Mouse (Mus musculus): ENCODE data around the gene Orai2. TPM values are rescaled to one million over a fixed set of nuclear protein-coding genes. Genes with fewer than 3 reads are reported as not detected.
A peak's percentile ranks its signal among the peaks of the same experiment; 100 is the strongest.

The Orai2 gene
- polyA plus RNA-seq, 1 experiment, result 0.10 TPM

DNA sequence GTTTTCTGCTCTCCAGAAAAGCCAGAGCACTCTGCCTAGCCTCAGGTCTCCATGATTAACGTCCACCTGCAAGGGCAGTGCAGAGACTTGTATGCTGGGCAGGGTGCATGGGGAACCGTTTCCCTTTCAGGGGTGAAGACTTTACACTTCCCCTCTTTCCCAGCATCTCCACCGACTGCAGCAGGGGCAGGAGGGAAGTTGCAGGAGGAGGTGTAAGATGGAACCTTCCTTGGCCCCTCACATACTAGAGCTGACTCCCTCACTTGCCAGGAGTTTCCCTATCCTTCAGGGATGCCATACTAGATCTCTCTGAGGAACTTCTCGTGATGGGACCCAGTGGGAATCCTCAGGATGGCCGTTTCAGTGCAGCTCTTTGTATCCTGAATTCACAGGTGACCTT, 40.0 kb upstream of the Orai2 start:
- TF ChIP-seq GATA1 (IDR thresholded peaks at IDR 0.05; ENCODE audit: low read length) (no peak), TAL1 (IDR thresholded peaks at IDR 0.05; ENCODE audit: low read length) (no peak)
- peaks cover 5% of the 10 kb centered on the region; the same call in 1 of the 2 replicates for H3K9me3 ChIP-seq (ENCODE audit: control insufficient read depth, low read length)
- no peaks in the 10 kb centered on the region for H3K4me1 ChIP-seq (ENCODE audit: control insufficient read depth)
- no peaks in the 10 kb centered on the region for H3K27me3 ChIP-seq (ENCODE audit: control insufficient read depth)
- H3K4me3 ChIP-seq (replicated peaks), result no peak overlapping the region
- no peaks in the 10 kb centered on the region for H3K36me3 ChIP-seq (ENCODE audit: control insufficient read depth)

DNA sequence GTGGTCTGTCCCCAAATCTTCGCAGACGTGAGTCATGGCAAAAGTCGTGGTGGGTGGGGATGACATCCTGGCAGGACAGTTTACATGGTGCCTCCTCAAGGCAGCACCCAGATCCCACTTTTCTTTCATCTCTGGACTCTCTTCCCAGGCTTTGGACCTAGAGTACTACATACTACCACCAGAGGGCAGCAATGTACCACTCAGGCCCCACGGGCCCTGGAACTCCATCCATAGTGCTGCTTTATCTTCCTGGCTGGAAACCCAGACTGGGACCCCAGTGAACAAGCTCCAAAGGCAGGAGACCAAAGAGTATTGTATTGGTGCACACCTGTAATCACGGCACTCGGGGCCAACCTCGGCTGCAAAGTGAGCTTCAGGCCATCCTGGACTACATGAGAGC, 31.3 kb upstream of the Orai2 start:
- TF ChIP-seq TAL1 (IDR thresholded peaks at IDR 0.05; ENCODE audit: low read length) (no peak), GATA1 (IDR thresholded peaks at IDR 0.05; ENCODE audit: low read length) (no peak)
- peaks cover 5% of the 10 kb centered on the region for H3K36me3 ChIP-seq (ENCODE audit: control insufficient read depth)
- no peaks in the 10 kb centered on the region for H3K27me3 ChIP-seq (ENCODE audit: control insufficient read depth)
- H3K4me1 ChIP-seq (ENCODE audit: control insufficient read depth), result peaks cover 20% of the 10 kb centered on the region
- H3K4me3 ChIP-seq (replicated peaks), result no peak overlapping the region
- H3K9me3 ChIP-seq (ENCODE audit: control insufficient read depth, low read length), result no peaks in the 10 kb centered on the region

DNA sequence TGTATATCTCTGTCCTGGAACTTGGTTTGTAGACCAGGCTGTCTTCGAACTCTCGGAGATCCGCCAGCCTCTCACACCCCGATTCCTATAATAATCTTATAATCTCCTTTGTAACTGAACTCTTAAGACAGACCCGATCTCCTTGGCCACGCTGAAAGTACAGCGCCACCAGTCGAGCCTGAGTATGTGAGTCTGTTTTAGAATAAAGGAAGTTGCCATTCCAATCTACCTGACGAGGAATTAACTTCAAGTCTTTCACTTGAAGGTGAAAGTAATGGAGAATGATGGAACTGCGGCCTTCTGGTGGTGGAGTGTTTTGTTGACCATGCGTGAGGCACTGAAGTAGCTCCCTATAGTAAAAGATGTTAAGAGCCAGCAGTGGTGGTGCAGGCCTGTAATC, 29.0 kb upstream of the Orai2 start:
- Histone ChIP-seq H3K4me1 (ENCODE audit: control insufficient read depth) (peaks cover 20% of the 10 kb centered on the region), H3K9me3 (ENCODE audit: control insufficient read depth, low read length) (no peaks in the 10 kb centered on the region), H3K4me3 (replicated peaks) (peak overlapping the region; percentile 90), H3K36me3 (ENCODE audit: control insufficient read depth) (peaks cover 28% of the 10 kb centered on the region), H3K27me3 (ENCODE audit: control insufficient read depth) (no peaks in the 10 kb centered on the region)
- TF ChIP-seq TAL1 (IDR thresholded peaks at IDR 0.05; ENCODE audit: low read length), result no peak
- TF ChIP-seq GATA1 (IDR thresholded peaks at IDR 0.05; ENCODE audit: low read length), result no peak

DNA sequence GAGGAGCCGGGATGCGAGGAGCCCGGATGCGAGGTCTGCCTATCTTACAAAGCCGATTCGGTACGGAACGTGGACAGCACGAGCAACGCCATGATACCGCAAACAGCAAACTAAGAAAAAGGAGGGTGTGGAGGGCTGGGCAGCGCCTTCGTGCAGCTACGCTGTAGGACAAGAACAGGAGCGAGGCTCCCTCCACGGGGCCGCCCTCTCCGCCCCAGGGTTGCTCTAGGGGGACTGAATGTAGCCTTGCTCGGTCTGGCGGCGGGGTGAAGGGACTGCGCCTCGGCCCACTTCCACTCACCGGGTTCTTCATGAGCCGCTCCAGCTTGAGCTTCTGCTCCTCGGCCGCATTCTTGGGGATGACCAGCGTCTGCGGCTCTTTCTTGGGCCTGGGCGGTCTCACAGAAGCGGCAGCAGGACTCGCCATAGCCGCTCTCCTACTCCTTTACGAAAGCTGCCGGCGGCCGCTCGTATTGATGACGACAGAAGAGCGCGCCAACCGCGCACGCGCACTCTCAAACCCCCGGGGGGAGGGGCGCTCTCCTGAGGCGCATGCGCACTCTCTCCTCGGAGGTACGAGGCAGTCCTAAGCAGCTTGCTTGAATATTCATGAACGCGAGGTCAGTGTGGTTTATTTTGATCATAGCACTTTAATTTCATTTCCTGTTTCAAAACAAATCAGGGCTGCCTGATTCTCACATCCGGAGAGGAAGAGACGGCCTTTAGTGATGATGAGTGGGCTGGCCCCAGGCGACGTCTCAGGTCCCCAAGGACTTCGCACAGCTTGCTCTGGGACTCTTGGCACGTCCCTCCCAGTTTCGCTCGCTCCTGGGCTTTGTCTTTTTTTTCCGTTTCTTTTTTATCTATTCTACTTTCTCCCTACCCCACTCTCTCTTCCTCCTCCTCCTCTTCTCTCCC, 28.2 kb upstream of the Orai2 start, which contains the start of gene Prkrip1:
TSS of gene Prkrip1 (minus strand) at position 490 of the 918 bp plus-strand sequence.
- Histone ChIP-seq H3K27me3 (ENCODE audit: control insufficient read depth) (no peaks in the 10 kb centered on the region), H3K4me1 (ENCODE audit: control insufficient read depth) (peaks cover 20% of the 10 kb centered on the region), H3K4me3 (replicated peaks) (peak within 1 kb of the TSS; percentile 90), H3K9me3 (ENCODE audit: control insufficient read depth, low read length) (no peaks in the 10 kb centered on the region), H3K36me3 (ENCODE audit: control insufficient read depth) (peaks cover 36% of the 10 kb centered on the region)
- TF ChIP-seq GATA1 (IDR thresholded peaks at IDR 0.05; ENCODE audit: low read length) (no peak), TAL1 (IDR thresholded peaks at IDR 0.05; ENCODE audit: low read length) (no peak)

DNA sequence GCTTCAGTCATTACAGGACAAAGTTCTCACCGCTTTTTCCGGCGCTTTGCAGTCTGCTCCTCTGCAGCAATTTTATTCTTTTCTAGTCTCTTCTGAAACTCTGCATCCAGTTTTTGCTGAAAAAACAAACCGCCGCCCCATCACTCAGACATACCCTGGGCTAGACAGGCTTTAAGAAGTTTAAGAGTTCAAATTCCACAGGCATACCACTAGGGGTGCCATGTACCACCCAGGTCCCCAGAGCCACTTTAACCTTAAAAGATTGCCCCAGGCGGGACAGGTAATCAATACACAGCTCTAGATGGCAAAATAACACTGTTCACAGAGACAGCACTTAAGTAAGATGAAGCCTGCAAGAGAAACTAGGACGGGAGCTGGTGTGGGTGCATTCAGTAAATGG, 21.4 kb upstream of the Orai2 start:
- Histone ChIP-seq H3K36me3 (ENCODE audit: control insufficient read depth) (peaks cover 95% of the 10 kb centered on the region), H3K27me3 (ENCODE audit: control insufficient read depth) (no peaks in the 10 kb centered on the region), H3K9me3 (ENCODE audit: control insufficient read depth, low read length) (no peaks in the 10 kb centered on the region), H3K4me1 (ENCODE audit: control insufficient read depth) (peaks cover under 1% of the 10 kb centered on the region; the same call in 1 of the 2 replicates), H3K4me3 (replicated peaks) (no peak overlapping the region)
- TF ChIP-seq GATA1 (IDR thresholded peaks at IDR 0.05; ENCODE audit: low read length), result no peak
- TF ChIP-seq TAL1 (IDR thresholded peaks at IDR 0.05; ENCODE audit: low read length), result no peak

DNA sequence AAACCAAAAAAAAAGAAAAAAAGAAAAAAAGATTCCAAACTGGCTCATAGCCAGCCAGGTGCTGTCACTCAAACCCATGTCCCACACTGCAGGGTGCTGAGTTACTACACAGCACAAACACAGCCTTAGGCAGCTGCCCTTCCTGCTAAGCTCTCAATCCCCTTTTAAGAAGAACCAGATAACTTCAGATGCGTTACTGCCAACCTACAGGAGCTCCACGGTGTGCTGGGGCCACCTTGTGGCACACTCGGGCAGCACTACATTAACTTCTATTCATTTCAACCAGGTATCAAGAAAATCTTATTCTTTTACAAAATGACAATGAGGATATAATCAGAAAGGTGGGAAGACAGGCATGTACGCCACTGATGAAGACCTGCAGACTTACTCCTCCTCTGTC, 16.2 kb upstream of the Orai2 start:
- no peak for TF ChIP-seq GATA1 (IDR thresholded peaks at IDR 0.05; ENCODE audit: low read length)
- TF ChIP-seq TAL1 (IDR thresholded peaks at IDR 0.05; ENCODE audit: low read length), result no peak
- no peaks in the 10 kb centered on the region for H3K27me3 ChIP-seq (ENCODE audit: control insufficient read depth)
- H3K4me1 ChIP-seq (ENCODE audit: control insufficient read depth), result peaks cover 2% of the 10 kb centered on the region; the same call in 1 of the 2 replicates
- no peaks in the 10 kb centered on the region for H3K9me3 ChIP-seq (ENCODE audit: control insufficient read depth, low read length)
- peaks cover 90% of the 10 kb centered on the region for H3K36me3 ChIP-seq (ENCODE audit: control insufficient read depth)
- H3K4me3 ChIP-seq (replicated peaks), result no peak overlapping the region

DNA sequence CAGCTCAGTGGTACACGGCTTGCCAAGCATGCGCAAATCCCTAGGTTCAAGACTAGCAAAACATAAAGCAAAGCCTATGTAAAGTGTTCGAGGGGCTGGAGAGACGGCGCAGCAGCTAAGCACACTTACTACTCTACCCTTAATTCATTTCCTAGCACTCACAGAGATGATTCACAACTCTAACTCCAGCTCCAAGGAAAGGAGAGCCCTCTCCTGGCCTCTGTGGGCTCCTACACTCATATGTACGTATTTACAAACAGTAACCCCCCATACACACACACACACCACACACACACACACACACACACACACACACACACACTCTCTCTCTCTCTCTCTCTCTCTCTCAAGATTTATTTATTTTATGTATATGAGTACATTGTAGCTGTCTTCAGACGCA, 13.3 kb upstream of the Orai2 start:
- H3K36me3 ChIP-seq (ENCODE audit: control insufficient read depth), result peaks cover 93% of the 10 kb centered on the region
- no peak overlapping the region for H3K4me3 ChIP-seq (replicated peaks)

DNA sequence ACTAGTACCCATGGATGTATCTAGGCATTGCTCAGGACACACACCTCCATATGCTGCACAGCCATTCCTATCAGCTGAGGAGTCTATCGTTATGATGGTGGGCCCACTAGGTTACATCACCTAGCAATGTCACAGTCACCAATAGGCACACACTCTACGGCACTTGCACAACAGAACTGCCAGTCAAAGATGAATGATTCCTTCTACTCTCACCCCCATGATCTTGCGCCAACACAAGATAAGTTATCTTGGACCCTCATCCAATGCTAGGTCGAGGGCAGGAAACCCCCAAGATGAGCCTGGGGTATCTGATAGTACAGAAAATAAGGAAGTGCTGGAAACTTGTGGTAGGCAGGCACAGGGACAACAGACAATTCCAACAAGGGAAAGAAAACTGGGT, 12.3 kb upstream of the Orai2 start:
- no peak overlapping the region for H3K4me3 ChIP-seq (replicated peaks)
- no peaks in the 10 kb centered on the region for H3K27me3 ChIP-seq (ENCODE audit: control insufficient read depth)
- H3K9me3 ChIP-seq (ENCODE audit: control insufficient read depth, low read length), result no peaks in the 10 kb centered on the region
- TF ChIP-seq GATA1 (IDR thresholded peaks at IDR 0.05; ENCODE audit: low read length) (no peak), TAL1 (IDR thresholded peaks at IDR 0.05; ENCODE audit: low read length) (no peak)
- peaks cover 2% of the 10 kb centered on the region; the same call in 1 of the 2 replicates for H3K4me1 ChIP-seq (ENCODE audit: control insufficient read depth)
- peaks cover 93% of the 10 kb centered on the region for H3K36me3 ChIP-seq (ENCODE audit: control insufficient read depth)

More for the DNA sequence above, 13.3 kb upstream of the Orai2 start:
- H3K9me3 ChIP-seq (ENCODE audit: control insufficient read depth, low read length), result no peaks in the 10 kb centered on the region
- TF ChIP-seq TAL1 (IDR thresholded peaks at IDR 0.05; ENCODE audit: low read length), result no peak
- no peak for TF ChIP-seq GATA1 (IDR thresholded peaks at IDR 0.05; ENCODE audit: low read length)
- no peaks in the 10 kb centered on the region for H3K27me3 ChIP-seq (ENCODE audit: control insufficient read depth)
- peaks cover 2% of the 10 kb centered on the region; the same call in 1 of the 2 replicates for H3K4me1 ChIP-seq (ENCODE audit: control insufficient read depth)

DNA sequence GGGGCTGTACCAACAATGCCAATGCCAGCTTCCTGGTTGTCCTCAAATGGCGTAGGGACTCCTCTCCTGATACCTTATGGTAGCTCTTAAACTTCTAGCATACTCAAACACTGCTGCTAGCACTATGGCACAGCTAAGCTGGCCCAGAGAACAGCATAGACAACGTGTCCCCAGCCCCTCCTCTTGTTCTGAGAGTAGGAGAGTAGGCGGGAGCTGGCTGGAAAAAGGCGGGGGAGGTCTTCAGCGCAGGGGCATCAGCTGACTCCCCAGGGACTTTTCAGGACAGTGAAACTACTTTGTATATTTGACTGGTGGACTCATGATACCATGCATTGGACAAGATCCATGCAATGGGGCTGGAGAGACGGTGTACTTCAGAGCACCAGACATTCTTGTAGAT, 11.5 kb upstream of the Orai2 start:
- Histone ChIP-seq H3K27me3 (ENCODE audit: control insufficient read depth) (no peaks in the 10 kb centered on the region), H3K36me3 (ENCODE audit: control insufficient read depth) (peaks cover 95% of the 10 kb centered on the region), H3K9me3 (ENCODE audit: control insufficient read depth, low read length) (no peaks in the 10 kb centered on the region), H3K4me3 (replicated peaks) (no peak overlapping the region), H3K4me1 (ENCODE audit: control insufficient read depth) (peaks cover 2% of the 10 kb centered on the region; the same call in 1 of the 2 replicates)
- TF ChIP-seq GATA1 (IDR thresholded peaks at IDR 0.05; ENCODE audit: low read length) (no peak), TAL1 (IDR thresholded peaks at IDR 0.05; ENCODE audit: low read length) (no peak)

All from erythroblast, embryonic 14.5 days (primary cell).